Mouse (Mus musculus) frontal cortex, postnatal 10 days (tissue): ENCODE results near the gene Thoc7.

Experiments
- DNase-seq, 2 experiments: peaks; one replicate each; pipeline ENCODE4 v3.0.0; 2022; ENCODE audit warnings: low spot score in 2 of 2, mixed read lengths in 1 of 2

The Thoc7 gene

DNA sequence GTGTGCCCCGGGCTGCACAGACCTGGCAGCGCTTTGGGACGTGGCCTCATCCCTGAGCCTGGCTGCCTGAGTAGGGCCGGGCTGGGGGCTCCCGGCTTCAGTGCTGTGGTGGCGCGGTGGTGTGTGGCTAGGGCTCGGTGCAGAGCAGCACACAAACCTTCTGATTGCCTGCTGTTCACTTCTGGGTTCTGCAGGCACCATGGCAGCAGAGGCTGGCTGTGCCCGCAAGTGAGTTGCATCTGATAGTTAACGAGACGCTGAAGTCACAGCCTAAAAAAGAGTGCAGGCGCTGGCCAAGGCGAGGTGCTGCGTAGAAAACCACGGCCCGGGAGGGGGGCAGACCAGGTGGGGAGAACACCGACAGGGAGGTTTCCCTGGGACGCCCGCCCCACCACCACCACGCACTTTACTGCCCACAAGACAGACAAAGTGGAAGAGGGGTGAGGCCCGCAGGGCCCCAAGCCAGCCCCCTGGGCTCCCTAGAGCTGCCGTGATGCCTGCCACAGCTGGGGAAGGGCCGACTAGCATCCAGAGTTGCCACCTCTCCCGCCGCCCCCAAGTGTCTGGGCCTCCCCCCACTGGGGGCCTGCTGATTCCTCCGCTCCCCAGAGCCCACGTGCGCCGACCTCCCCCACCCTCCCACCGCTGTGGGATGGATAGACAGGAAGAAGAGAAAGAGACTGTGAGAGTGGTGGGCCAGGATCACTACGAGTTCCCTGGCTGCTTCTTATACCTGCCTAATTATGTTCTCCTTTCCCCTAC, 28.2 kb downstream of the Thoc7 start:
- DNase-seq: no peak

DNA sequence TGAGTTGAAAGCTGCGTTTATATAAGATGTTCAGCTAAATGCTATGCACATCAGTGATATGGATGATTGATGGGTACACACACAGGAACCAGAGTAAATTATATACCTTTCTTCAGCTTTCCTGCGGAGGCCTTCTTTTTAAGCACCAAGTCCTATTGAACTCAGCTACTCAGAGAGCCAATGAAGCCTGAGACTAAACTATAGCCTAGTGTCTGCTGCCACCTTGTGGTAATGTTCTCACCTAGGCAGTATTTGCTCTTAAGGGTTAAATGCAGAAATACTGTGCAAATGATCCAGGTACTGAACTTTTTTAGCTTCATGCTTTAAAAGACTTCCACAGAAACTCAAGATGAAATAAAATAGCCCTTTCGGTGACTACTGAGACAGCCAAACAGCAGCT, 44.0 kb downstream of the Thoc7 start:
- peak; percentile 28 to 51 for DNase-seq

DNA sequence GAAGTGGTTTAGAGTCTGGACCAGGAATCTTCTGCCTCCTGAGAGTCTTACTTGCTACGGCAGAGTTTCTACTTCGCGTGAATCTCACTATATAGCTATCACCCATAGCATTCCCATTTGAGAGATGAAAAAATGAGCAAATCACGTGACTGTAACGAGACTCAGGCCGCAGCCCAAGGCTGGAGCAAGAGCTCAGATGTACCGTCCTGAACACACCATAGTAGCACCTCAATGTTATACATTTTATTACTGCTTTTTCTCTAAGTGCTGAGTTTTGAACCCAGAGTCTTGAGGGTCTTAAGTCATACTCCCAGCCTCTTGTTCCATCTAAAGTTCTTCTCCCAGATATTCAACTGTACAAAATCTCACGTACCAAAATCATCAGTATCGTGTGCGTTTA, 44.4 kb downstream of the Thoc7 start:
- DNase-seq: no peak

DNA sequence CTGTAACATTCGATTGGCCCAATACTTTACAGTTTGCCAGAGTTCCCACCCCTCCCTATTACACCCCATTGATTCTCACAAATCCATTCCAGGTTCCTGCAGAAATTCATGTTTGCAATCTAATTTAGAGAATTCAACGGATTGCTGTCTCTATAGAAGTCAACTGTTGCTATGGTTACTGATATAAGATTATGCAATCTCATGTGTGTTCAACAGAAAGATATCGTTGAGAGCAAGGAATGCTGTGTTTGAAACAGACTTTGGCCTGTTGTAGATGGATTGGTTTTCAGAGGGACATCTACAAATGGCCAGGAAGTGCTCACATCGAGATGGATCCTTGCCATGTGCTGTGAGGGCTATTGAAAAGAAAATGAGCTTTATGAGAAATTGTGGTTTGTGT, 46.4 kb downstream of the Thoc7 start:
- DNase-seq: no peak

DNA sequence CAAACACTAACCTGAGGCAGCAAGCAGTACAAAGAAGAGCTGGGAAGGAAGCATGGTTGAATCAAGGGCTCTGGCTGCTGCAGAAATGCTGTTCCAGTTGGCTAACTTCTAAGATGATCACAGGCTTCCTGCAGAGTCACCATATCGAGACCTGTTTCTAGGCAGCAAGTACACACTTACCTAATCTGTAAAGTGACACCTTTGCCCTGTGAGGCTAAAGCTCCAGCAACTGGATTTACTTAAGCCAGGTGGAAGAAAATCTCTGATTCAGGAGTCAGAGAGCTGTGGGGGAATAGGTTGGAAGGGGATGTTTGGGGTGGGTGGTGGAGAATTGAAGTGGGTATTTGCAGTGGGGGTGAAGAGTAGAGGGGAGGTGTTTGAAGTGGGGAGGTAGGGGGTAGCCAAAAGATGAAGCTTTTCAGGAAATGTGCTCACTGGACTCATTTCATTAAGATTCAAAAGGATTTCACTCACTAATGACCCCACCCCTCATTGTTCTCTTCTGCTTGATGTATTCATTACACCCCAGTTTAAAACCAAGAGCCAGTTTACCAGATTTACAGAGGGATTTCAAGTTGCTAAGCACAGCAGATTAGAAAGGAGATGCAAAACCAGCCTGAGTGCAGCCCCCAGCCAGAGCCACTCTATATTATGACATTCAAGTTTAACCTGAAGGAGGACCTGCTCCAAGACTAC, 47.1 kb downstream of the Thoc7 start, which contains the start of gene Gm281:
Gene Gm281 (minus strand): TSS at position 92 of the 696 bp plus-strand sequence.
- no peak for DNase-seq

DNA sequence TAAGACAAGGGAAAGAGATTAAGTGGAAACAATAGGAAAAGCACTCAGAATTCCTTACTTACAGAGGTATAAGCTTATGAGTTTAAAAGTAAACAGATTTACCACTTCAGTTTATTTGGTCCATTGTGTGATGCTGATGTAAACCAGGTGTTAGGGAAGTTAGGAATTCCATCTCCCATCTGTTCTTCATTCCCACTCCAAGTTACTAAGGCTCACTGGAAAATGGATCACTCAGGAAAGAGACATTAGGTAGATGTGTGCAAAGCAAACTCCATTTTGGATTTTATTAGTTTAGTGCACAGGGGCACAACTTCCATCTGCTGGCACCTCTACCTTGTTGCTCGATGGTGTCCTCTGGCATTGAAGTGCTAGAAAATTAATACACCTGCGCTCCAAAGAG, 51.5 kb downstream of the Thoc7 start:
- DNase-seq: no peak

DNA sequence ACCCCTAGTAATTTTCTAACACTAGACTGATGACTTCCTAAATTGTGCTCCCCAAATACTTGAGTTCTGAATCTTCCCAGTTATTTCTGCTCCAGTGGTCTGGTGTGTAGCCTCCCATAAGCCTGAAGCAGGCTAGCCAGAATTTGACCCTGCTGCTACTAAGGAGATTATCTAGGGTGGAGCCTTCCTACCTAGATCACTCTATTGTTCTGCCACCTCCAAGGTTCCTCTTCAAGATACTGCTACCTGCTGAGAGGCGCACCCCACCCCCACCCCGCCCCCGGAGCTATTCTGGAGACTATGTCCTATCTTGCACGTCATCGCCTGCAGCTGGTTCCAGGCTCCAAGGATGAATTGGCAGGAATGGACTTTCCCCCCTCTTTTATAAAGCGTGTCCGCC, 54.5 kb downstream of the Thoc7 start:
- no peak for DNase-seq

DNA sequence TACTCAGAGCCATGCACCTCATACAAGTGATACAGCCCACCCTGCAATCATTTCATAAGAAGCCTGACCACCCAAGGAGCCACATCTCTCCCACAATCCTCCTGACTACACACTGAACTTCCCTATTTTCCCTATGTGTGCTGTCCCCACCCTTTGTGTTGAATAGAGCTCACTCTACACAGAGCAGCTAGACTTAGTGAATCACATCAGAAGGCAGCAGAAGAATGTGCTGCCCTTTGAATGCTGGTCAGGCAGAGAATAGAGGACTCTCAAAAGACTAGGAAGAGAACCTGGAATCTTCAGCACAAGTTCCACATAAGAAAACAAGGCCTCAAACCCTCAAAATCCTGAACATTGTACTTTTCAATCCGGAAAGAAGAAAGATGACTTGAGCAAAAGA, 55.2 kb downstream of the Thoc7 start:
- no peak for DNase-seq

DNA sequence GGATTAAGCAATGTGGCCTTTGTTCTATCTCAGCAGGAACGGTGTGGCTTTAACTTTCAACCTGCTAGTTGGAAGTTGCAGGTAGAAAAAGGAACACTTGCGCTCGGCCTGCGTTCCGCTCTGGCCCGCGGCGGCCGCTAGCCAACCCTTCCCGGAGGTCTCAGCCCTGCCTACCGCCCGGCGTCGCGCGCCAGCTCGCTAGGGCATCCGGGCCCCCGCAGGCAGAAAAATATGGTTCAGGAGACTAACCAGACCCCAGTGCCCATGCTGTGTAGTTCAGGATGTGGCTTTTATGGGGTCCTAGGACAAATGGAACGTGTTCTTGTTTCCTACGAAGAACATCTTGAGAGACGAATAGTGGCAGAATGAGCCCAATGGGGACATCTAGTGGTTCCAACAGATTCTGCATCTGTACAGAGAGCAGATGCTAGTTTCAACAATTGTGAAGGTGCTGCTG, 60.0 kb downstream of the Thoc7 start:
- DNase-seq: peak; percentile 30 to 50
